Mouse (Mus musculus) gastrocnemius, adult 8-10 months (tissue): ENCODE results near the gene Ndufb10. TPM values are rescaled to one million over a fixed set of nuclear protein-coding genes. Genes with fewer than 3 reads are reported as not detected.

Source experiments
- DNase-seq, 2 experiments: peaks; one replicate each; pipeline ENCODE4 v3.0.0; 2022; ENCODE audit warnings: low spot score in 2 of 2
- total RNA-seq, 4 experiments: library from RNA; stranded (reverse); gene quantifications; 2 replicates each; pipeline ENCODE4 v1.2.4; 2022

Gene Ndufb10
- total RNA-seq, 4 experiments from 2014 or later: 409 to 503 (median 459) TPM

GRCm38 (mm10) chr17:24707801-24708425, 16.4 kb downstream of the Ndufb10 start:
- DNase-seq: no peak

GRCm38 (mm10) chr17:24706982-24707800, 17.1 kb downstream of the Ndufb10 start, which contains the start of gene Tbl3:
Gene Tbl3 (minus strand): TSS chr17:24707660.
- peak; percentile 84 for DNase-seq

DNA sequence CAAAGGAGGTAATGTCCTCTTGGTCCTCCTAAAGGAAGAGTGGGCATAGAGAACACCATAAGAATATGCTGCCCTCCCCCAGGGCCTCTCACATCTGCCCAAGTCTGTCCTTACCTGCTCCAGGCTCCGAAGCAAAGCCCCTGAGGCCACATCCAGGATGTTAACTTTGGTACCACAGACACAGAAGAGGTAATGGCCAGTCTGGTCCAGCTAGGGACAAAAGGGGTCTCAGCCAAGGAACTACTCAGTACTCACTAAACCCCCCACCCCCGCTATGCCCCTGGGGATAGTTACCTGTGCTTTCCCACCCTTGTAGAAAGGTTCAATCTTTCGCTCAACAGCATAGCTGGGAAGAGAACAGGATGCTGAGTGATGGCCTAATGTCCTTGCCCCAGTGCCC, 18.5 kb downstream of the Ndufb10 start:
- no peak for DNase-seq

- no peak for DNase-seq
Measured at GRCm38 (mm10) chr17:24701251-24701650, 23.0 kb downstream of the Ndufb10 start.

DNA sequence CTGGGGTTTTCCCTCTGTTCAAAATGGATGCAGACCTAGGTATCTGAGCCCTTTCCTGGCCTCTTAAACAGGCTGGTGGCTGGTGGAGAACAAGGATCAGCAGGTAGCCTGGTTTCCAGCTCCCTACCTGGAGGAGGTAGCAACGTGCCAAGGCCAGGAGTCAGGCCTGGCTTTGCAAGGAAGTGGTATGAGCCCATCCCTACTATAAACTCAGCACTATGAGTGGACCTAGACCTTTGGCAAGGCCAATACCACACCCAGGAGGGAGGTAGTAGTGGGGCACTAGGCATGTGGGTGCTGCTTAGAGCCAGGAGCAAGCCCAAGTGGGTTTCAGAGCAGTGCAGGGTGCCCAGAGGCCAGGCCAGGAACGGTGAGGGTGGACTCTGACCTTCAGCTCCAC, 24.8 kb downstream of the Ndufb10 start:
- no peak for DNase-seq

- no peak for DNase-seq
Measured at GRCm38 (mm10) chr17:24698715-24699114, 25.6 kb downstream of the Ndufb10 start.

DNA sequence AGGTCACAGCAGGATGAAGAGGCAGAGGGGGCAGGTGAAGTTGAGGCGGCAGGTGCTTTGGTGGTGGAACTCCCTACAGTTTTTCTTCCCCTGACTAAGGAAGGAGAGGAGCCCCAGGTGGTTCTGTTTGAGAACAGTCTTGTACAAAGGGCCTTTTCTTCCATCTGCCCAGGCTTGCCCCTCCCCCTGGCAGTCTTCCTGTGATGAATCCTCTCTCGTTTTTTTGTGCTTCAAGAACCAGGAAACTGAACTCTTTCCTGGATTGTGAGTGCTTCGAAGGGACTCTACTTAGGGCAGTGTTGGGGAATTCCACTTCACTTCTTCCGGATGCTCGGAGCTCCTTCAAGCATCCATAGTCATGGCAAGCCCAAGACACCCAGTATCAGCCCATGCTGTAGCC, 26.3 kb downstream of the Ndufb10 start:
- no peak for DNase-seq

GRCm38 (mm10) chr17:24696011-24696697, 28.1 kb downstream of the Ndufb10 start, which contains the start of the genes Gfer and Noxo1:
Gene Gfer (minus strand): TSS chr17:24696156.
Gene Noxo1 (plus strand): TSS chr17:24696234.
- DNase-seq: peak; percentile 80 to 84

- DNase-seq: peak in 1 of 2 experiments; percentile 15
Measured at GRCm38 (mm10) chr17:24695326-24696010, 28.8 kb downstream of the Ndufb10 start.

DNA sequence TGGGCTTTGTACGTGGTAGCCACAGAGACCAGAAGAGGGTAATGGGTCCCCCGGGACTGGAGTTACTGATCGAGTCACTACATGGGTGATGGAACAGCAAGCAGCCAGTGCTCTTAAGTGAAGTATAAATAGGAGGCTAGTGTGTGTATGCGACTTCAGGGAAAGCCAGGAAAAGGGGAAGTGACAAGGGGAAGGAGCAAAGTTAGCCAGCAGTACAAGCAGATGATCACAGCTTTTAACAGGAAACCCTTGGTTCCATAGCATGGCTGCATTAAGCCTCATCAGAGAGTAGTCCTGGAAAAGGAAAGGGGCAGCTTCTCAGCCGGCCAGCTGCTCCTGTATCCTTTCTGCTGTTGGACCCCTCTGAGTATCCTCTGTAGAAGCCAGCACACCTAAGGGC, 31.9 kb downstream of the Ndufb10 start:
- no peak for DNase-seq

DNA sequence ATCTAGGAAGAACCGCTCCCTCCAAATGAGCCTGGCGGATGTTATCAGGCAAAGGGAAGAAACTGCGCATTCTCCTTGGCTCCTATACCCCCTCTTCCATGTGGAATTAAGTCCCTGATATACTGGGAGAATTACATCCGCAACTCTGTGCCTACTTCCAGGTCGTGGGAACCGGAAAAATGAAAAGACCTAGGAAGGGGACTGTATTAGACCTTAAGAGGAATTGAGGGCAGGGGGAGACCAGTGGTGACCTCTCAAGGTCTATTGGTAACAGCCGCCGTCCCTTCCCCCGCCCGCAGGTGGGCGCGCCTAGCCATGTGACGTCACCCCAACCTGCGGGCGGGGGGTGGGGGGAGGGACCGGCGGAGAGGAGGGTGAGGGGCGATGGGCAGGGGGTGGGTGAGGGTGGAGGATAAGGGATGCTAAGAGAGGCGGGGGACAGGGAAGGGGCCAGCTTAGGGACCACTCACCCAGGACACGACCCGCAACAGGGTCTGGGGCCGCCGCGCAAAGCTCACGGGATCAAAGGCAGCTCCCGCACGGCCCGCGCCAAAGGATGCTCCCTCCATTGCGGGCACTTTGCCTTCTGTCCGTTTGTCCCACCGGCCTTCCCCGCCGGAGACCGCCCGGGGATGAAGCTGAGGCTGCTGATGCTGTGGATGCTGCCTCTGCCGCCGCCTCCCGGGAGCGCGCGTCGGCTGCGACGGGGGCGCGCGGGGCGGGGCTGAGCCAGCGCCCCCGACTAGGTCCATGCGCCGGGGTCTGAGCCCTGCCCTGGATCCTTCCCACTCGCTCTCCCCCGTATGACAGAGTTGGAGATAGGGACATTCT, 34.8 kb downstream of the Ndufb10 start, which contains the start of gene Syngr3:
Gene Syngr3, minus strand, starts transcription at position 705 of the 831 bp plus-strand sequence.
- no peak for DNase-seq

- no peak for DNase-seq
Measured at GRCm38 (mm10) chr17:24687599-24687998, 36.7 kb downstream of the Ndufb10 start.

- DNase-seq: peak; percentile 31 to 49
Measured at GRCm38 (mm10) chr17:24687146-24687595, 37.1 kb downstream of the Ndufb10 start.

- no peak for DNase-seq
Measured at GRCm38 (mm10) chr17:24686514-24686913, 37.8 kb downstream of the Ndufb10 start.

- DNase-seq: no peak
Measured at GRCm38 (mm10) chr17:24677500-24678080, 46.7 kb downstream of the Ndufb10 start.

- DNase-seq: no peak
Measured at GRCm38 (mm10) chr17:24676877-24677276, 47.4 kb downstream of the Ndufb10 start.

- DNase-seq: no peak
Measured at GRCm38 (mm10) chr17:24676187-24676586, 48.1 kb downstream of the Ndufb10 start.

GRCm38 (mm10) chr17:24674277-24674676, 50.0 kb downstream of the Ndufb10 start:
- no peak for DNase-seq

- no peak for DNase-seq
Measured at GRCm38 (mm10) chr17:24672141-24672540, 52.1 kb downstream of the Ndufb10 start.
